Mouse (Mus musculus) adrenal gland, adult 18-20 months (tissue): ENCODE measurements around the gene Zc3h12d. TPM values are rescaled to one million over a fixed set of nuclear protein-coding genes. Genes with fewer than 3 reads are reported as not detected.
A peak's percentile ranks its signal among the peaks of the same experiment; 100 is the strongest.
"Not testable (repeated sequence)": the region's sequence is repeated elsewhere in the genome, so short reads cannot be mapped to it uniquely, and the experiment has no call there.

Experiments
- DNase-seq, 2 experiments: peaks; one replicate each; pipeline ENCODE4 v3.0.0; 2021 to 2022; ENCODE audit warnings: low spot score in 2 of 2
- microRNA-seq, 2 experiments: library from miRNA; unstranded; fragments of <30 nt; microRNA quantifications; one replicate each; pipeline ENCODE4 v1.2.0; 2021; ENCODE audit warnings: borderline number of aligned reads in 2 of 2
- total RNA-seq, 2 experiments: library from RNA; stranded (reverse); gene quantifications; 1 replicate in 1 of 2; 2 replicates in 1 of 2; pipeline ENCODE4 v1.2.3; 2021

The Zc3h12d gene
- total RNA-seq, 2 experiments from 2014 or later: 0.13 to 0.38 TPM

GRCm38 (mm10) chr10:7870571-7871315, 38.5 kb downstream of the Zc3h12d start:
- DNase-seq: peak in 1 of 2 experiments; percentile 39

- DNase-seq: no peak
Measured at GRCm38 (mm10) chr10:7871381-7872020, 39.2 kb downstream of the Zc3h12d start.

- no peak for DNase-seq
Measured at GRCm38 (mm10) chr10:7874194-7874593, 41.9 kb downstream of the Zc3h12d start.

GRCm38 (mm10) chr10:7880283-7880682, 48.0 kb downstream of the Zc3h12d start:
- not testable (repeated sequence) for DNase-seq

- DNase-seq: no peak
Measured at GRCm38 (mm10) chr10:7881971-7882370, 49.7 kb downstream of the Zc3h12d start.

GRCm38 (mm10) chr10:7883524-7883923, 51.3 kb downstream of the Zc3h12d start:
- DNase-seq: peak; percentile 72 to 75

- no peak for DNase-seq
Measured at GRCm38 (mm10) chr10:7888256-7888868, 56.1 kb downstream of the Zc3h12d start.

GRCm38 (mm10) chr10:7900719-7901627, 68.7 kb downstream of the Zc3h12d start:
- no peak for DNase-seq

GRCm38 (mm10) chr10:7904157-7904556, 71.9 kb downstream of the Zc3h12d start:
- no peak for DNase-seq

- DNase-seq: no peak
Measured at GRCm38 (mm10) chr10:7907151-7907550, 74.9 kb downstream of the Zc3h12d start.

GRCm38 (mm10) chr10:7911268-7911667, 79.0 kb downstream of the Zc3h12d start:
- DNase-seq: no peak

Small RNA genes within 50 kb of the gene (microRNA-seq; reads per million reads assigned to microRNA genes)
- 0.95 to 1.2 reads per million in 2 experiments for gene Mir5104

Other genes starting within 250 kb of the Zc3h12d start
- 10 to 100 TPM; 21.8 to 22.1 TPM for gene Lrp11, start 242.7 kb upstream of the Zc3h12d start, total RNA-seq
- 1 to 10 TPM; 5.9 to 9.1 TPM for gene Nup43, start 165.0 kb upstream of the Zc3h12d start, total RNA-seq
- gene Pcmt1, start 151.3 kb upstream of the Zc3h12d start, total RNA-seq: 10 to 100 TPM; 79.9 to 83.7 TPM
- gene Lats1, start 151.3 kb upstream of the Zc3h12d start, total RNA-seq: 10 to 100 TPM; 40.6 to 52.9 TPM
- 10 to 100 TPM; 30.7 to 33.1 TPM for gene Katna1, start 106.5 kb upstream of the Zc3h12d start, total RNA-seq
- 100 to 1,000 TPM; 173 to 253 TPM for gene Ginm1, start 39.6 kb upstream of the Zc3h12d start, total RNA-seq
- 10 to 100 TPM; 25.5 to 30.8 TPM for gene Ppil4, start 39.6 kb upstream of the Zc3h12d start, total RNA-seq
- gene Tab2, start 123.8 kb downstream of the Zc3h12d start, total RNA-seq: 10 to 100 TPM; 49.1 to 51.8 TPM